In genomic region chr5:143972628-143973027, GRCm38 (mm10) we compare ENCODE assay signal across 33 mouse cellular contexts. TPM values are rescaled to one million over a fixed set of nuclear protein-coding genes. Genes with fewer than 3 reads are reported as not detected.
"Had no signal": no experiment of that assay in that cellular context is flagged by ENCODE, and none has a peak within 500 bp of the region (broad histone marks: within the 10 kb centered on the region; RNA-seq: fewer than 3 reads in every experiment).

No protein-coding gene starts in this region.

- H3K4me2 ChIP-seq: heart, embryonic 11.5 days; heart, embryonic 13.5 days; heart, embryonic 15.5 days; hindbrain, embryonic 12.5 days; hindbrain, embryonic 14.5 days; limb, embryonic 12.5 days had no signal

- H3K27me3 ChIP-seq: heart, embryonic 13.5 days; hindbrain, embryonic 12.5 days; limb, embryonic 12.5 days had no signal

- H3K9me3 ChIP-seq: heart, embryonic 13.5 days; heart, embryonic 15.5 days; hindbrain, embryonic 10.5 days; hindbrain, embryonic 12.5 days; limb, embryonic 10.5 days; limb, embryonic 12.5 days had no signal

- H3K4me1 ChIP-seq: heart, embryonic 13.5 days; heart, embryonic 15.5 days; hindbrain, embryonic 10.5 days; hindbrain, embryonic 12.5 days; limb, embryonic 10.5 days; limb, embryonic 12.5 days had no signal

- H3K27ac ChIP-seq: heart, adult 2 months; heart, embryonic 13.5 days; heart, embryonic 15.5 days; hindbrain, embryonic 10.5 days; hindbrain, embryonic 12.5 days; hindbrain, embryonic 14.5 days; layer of hippocampus, adult 2 months; left cerebral cortex, adult 2 months; limb, embryonic 10.5 days; limb, embryonic 12.5 days had no signal

- ATAC-seq: forebrain, postnatal 0 days; hindbrain, embryonic 16.5 days; inflammation-experienced regulatory T-cells, adult 6 months; intestine, postnatal 0 days had no signal

- DNase-seq: forebrain, postnatal 0 days; gastrocnemius, postnatal 14 days; gastrocnemius, postnatal 36 days; heart, adult 11 months; heart, adult 2 months; heart, postnatal 4 days; kidney, adult 18-20 months; kidney, adult 8-10 months; kidney, postnatal 10 days; kidney, postnatal 25 days; kidney, postnatal 4 days had no signal

- H3K36me3 ChIP-seq: heart, embryonic 13.5 days; heart, embryonic 15.5 days; hindbrain, embryonic 10.5 days; hindbrain, embryonic 12.5 days; limb, embryonic 10.5 days; limb, embryonic 12.5 days had no signal

- H3K9ac ChIP-seq: forebrain, postnatal 0 days; heart, embryonic 13.5 days; heart, embryonic 15.5 days; hindbrain, embryonic 12.5 days; hindbrain, embryonic 14.5 days; limb, embryonic 12.5 days had no signal

- H3K4me3 ChIP-seq: heart, adult 2 months; heart, embryonic 13.5 days; heart, embryonic 15.5 days; hindbrain, embryonic 10.5 days; hindbrain, embryonic 12.5 days; layer of hippocampus, adult 2 months; left cerebral cortex, adult 2 months; limb, embryonic 10.5 days; limb, embryonic 12.5 days had no signal

RNA-seq across cellular contexts. Expression of gene Rsph10b, which starts 39.8 kb away (rescaled TPM):
- total RNA-seq: liver, adult 2 months had no signal
- polyA plus RNA-seq: liver, adult 2 months had no signal

RNA-seq across cellular contexts. Expression of gene Gm42421, which starts 44.7 kb away (rescaled TPM):
- total RNA-seq: gastrocnemius, adult 18-20 months; gastrocnemius, adult 8-10 months; gastrocnemius, postnatal 14 days; heart, adult 2 months; heart, postnatal 25 days; liver, adult 2 months had no signal
- polyA plus RNA-seq: kidney, embryonic 16.5 days; liver, adult 2 months had no signal

RNA-seq across cellular contexts. Expression of gene Ocm, which starts 53.8 kb away (rescaled TPM):
- total RNA-seq: forebrain, postnatal 0 days; gastrocnemius, adult 18-20 months; gastrocnemius, adult 8-10 months; gastrocnemius, postnatal 14 days; gastrocnemius, postnatal 36 days; heart, adult 2 months; heart, postnatal 25 days; heart, postnatal 4 days; layer of hippocampus, adult 2 months; layer of hippocampus, postnatal 25 days; liver, adult 2 months had no signal
- polyA plus RNA-seq: forebrain, postnatal 0 days; gonadal fat pad, adult 2 months; heart, adult 2 months; heart, embryonic 11.5 days; heart, embryonic 13.5 days; heart, embryonic 15.5 days; heart, postnatal 0 days; hindbrain, embryonic 10.5 days; hindbrain, embryonic 12.5 days; hindbrain, embryonic 14.5 days; inflammation-experienced regulatory T-cells, adult 6 months; intestine, postnatal 0 days; limb, embryonic 10.5 days; limb, embryonic 12.5 days; limb, embryonic 14.5 days; liver, adult 2 months had no signal
